16 mouse cellular contexts compared by ENCODE assay signal in genomic region chr14:54737634-54738033, GRCm38 (mm10). TPM values are rescaled to one million over a fixed set of nuclear protein-coding genes. Genes with fewer than 3 reads are reported as not detected.
DNase-seq lines count a peak whose midpoint lies in the region; ATAC-seq lines count a peak whose summit lies in the region.
"Had no signal": no experiment of that assay in that cellular context is flagged by ENCODE, and none has a peak within 500 bp of the region (broad histone marks: within the 10 kb centered on the region; RNA-seq: fewer than 3 reads in every experiment).

No protein-coding gene starts in this region.

- H3K4me2 ChIP-seq in hindbrain, embryonic 15.5 days = no peak overlapping the region
- no peak overlapping the region for H3K4me2 ChIP-seq in hindbrain, embryonic 11.5 days (replicated peaks; ENCODE audit: low read depth, low read length)
- H3K4me2 ChIP-seq in midbrain, embryonic 14.5 days (ENCODE audit: low read length) = no peak overlapping the region
- no peak overlapping the region for H3K4me2 ChIP-seq in midbrain, embryonic 11.5 days
- H3K4me2 ChIP-seq: heart, embryonic 15.5 days had no signal

- peak overlapping the region; percentile 28 for H3K27ac ChIP-seq in hindbrain, embryonic 15.5 days (replicated peaks)
- no peak overlapping the region for H3K27ac ChIP-seq in hindbrain, embryonic 11.5 days (ENCODE audit: low read depth, low read length)
- H3K27ac ChIP-seq in midbrain, embryonic 14.5 days (replicated peaks; ENCODE audit: low read depth, low read length) = no peak overlapping the region
- no peak overlapping the region for H3K27ac ChIP-seq in midbrain, embryonic 11.5 days (ENCODE audit: low read depth, low read length)
- H3K27ac ChIP-seq: heart, embryonic 15.5 days; macrophage had no signal

- ATAC-seq in hindbrain, embryonic 15.5 days (ENCODE audit: low FRiP score, low read depth) = no peak
- ATAC-seq in hindbrain, embryonic 11.5 days (ENCODE audit: low FRiP score) = no peak
- ATAC-seq in midbrain, embryonic 14.5 days (ENCODE audit: low FRiP score, low TSS enrichment) = no peak
- ATAC-seq in midbrain, embryonic 11.5 days (ENCODE audit: low FRiP score) = no peak
- ATAC-seq: inflammation-experienced regulatory T-cells, adult 6 months had no signal

- no peak overlapping the region for H3K9ac ChIP-seq in hindbrain, embryonic 15.5 days
- no peak overlapping the region for H3K9ac ChIP-seq in hindbrain, embryonic 11.5 days (ENCODE audit: low read depth, low read length)
- no peak overlapping the region for H3K9ac ChIP-seq in midbrain, embryonic 14.5 days (replicated peaks; ENCODE audit: low read length)
- H3K9ac ChIP-seq in midbrain, embryonic 11.5 days (ENCODE audit: low read length) = no peak overlapping the region
- H3K9ac ChIP-seq: heart, embryonic 15.5 days had no signal

- H3K9me3 ChIP-seq in hindbrain, embryonic 15.5 days = no peaks in the 10 kb centered on the region
- H3K9me3 ChIP-seq in hindbrain, embryonic 11.5 days (ENCODE audit: control insufficient read depth, low read length) = no peaks in the 10 kb centered on the region
- H3K9me3 ChIP-seq in midbrain, embryonic 14.5 days (ENCODE audit: control insufficient read depth, low read length) = no peaks in the 10 kb centered on the region
- no peaks in the 10 kb centered on the region for H3K9me3 ChIP-seq in midbrain, embryonic 11.5 days (ENCODE audit: control insufficient read depth, low read length)
- H3K9me3 ChIP-seq: heart, embryonic 15.5 days had no signal

- WGBS in hindbrain, embryonic 15.5 days = 66% methylated on average over 10 of the region's 10 CpGs
- WGBS in hindbrain, embryonic 11.5 days = 71% methylated on average over 10 of the region's 10 CpGs
- WGBS in midbrain, embryonic 14.5 days = 41% methylated on average over 10 of the region's 10 CpGs
- WGBS in midbrain, embryonic 11.5 days = 40% methylated on average over 10 of the region's 10 CpGs

- H3K4me1 ChIP-seq in hindbrain, embryonic 15.5 days (replicated peaks) = peaks cover 13% of the 10 kb centered on the region
- no peaks in the 10 kb centered on the region for H3K4me1 ChIP-seq in hindbrain, embryonic 11.5 days (replicated peaks; ENCODE audit: control insufficient read depth, insufficient read depth, low read length)
- H3K4me1 ChIP-seq in midbrain, embryonic 14.5 days (ENCODE audit: control insufficient read depth, insufficient read depth, low read length) = peaks cover 13% of the 10 kb centered on the region
- H3K4me1 ChIP-seq in midbrain, embryonic 11.5 days (ENCODE audit: control insufficient read depth, insufficient read depth, low read length) = peaks cover 11% of the 10 kb centered on the region

- H3K27me3 ChIP-seq in hindbrain, embryonic 15.5 days = no peaks in the 10 kb centered on the region
- H3K27me3 ChIP-seq in hindbrain, embryonic 11.5 days (ENCODE audit: control insufficient read depth, insufficient read depth, low read length) = no peaks in the 10 kb centered on the region
- H3K27me3 ChIP-seq in midbrain, embryonic 14.5 days (ENCODE audit: control insufficient read depth, insufficient read depth, low read length) = no peaks in the 10 kb centered on the region
- H3K27me3 ChIP-seq in midbrain, embryonic 11.5 days (ENCODE audit: control insufficient read depth, insufficient read depth, low read length) = no peaks in the 10 kb centered on the region; the same call in none of the 2 replicates
- H3K27me3 ChIP-seq: heart, embryonic 15.5 days had no signal

- no peaks in the 10 kb centered on the region for H3K36me3 ChIP-seq in hindbrain, embryonic 15.5 days
- H3K36me3 ChIP-seq in hindbrain, embryonic 11.5 days (ENCODE audit: control insufficient read depth, insufficient read depth, low read length) = no peaks in the 10 kb centered on the region
- H3K36me3 ChIP-seq in midbrain, embryonic 14.5 days (ENCODE audit: control insufficient read depth, insufficient read depth, low read length) = no peaks in the 10 kb centered on the region
- no peaks in the 10 kb centered on the region for H3K36me3 ChIP-seq in midbrain, embryonic 11.5 days (ENCODE audit: control insufficient read depth, insufficient read depth, low read length)
- H3K36me3 ChIP-seq: heart, embryonic 15.5 days had no signal

- peak; percentile 68 to 72 for DNase-seq in cerebellum, adult 18-20 months
- no peak for DNase-seq in cerebellum, adult 11 months
- DNase-seq in hindbrain, embryonic 11.5 days (ENCODE audit: low spot score) = no peak
- DNase-seq in midbrain, embryonic 14.5 days = peak; percentile 1
- DNase-seq in midbrain, embryonic 11.5 days (ENCODE audit: low spot score, missing footprints) = no peak
- no peak for DNase-seq in spleen, postnatal 36 days (ENCODE audit: low spot score in 2 of 2)
- no peak for DNase-seq in right cerebral cortex, postnatal 14 days
- DNase-seq: heart, adult 11 months; liver; lung, adult 2 months; right cerebral cortex, postnatal 25 days; thymus, postnatal 14 days had no signal

- no peak overlapping the region for H3K4me3 ChIP-seq in hindbrain, embryonic 15.5 days
- no peak overlapping the region for H3K4me3 ChIP-seq in hindbrain, embryonic 11.5 days (ENCODE audit: low read depth, low read length)
- no peak overlapping the region for H3K4me3 ChIP-seq in midbrain, embryonic 14.5 days (replicated peaks; ENCODE audit: low read depth, low read length)
- no peak overlapping the region for H3K4me3 ChIP-seq in midbrain, embryonic 11.5 days (ENCODE audit: low read depth, low read length)
- H3K4me3 ChIP-seq: heart, embryonic 15.5 days had no signal

RNA-seq across cellular contexts. Expression of gene Cebpe, which starts 25.7 kb away (rescaled TPM):
- not detected in 2 replicates for polyA plus RNA-seq in hindbrain, embryonic 15.5 days (2015; fragmentation: Nextera tagmentation; extraction: Ambion mirVana)
- 0.20 TPM in 1 of 2 replicates, not detected in the other for polyA plus RNA-seq in hindbrain, embryonic 11.5 days (2014; fragmentation: Nextera tagmentation; extraction: Ambion mirVana)
- not detected in 2 replicates for polyA plus RNA-seq in midbrain, embryonic 14.5 days (2014; fragmentation: Nextera tagmentation; extraction: Ambion mirVana)
- polyA plus RNA-seq in midbrain, embryonic 11.5 days (2014; fragmentation: Nextera tagmentation; extraction: Ambion mirVana) = 0.12 TPM in 1 of 2 replicates, not detected in the other
- polyA plus RNA-seq: inflammation-experienced regulatory T-cells, adult 6 months had no signal

RNA-seq across cellular contexts. Expression of gene Gm29776, which starts 39.0 kb away (rescaled TPM):
- polyA plus RNA-seq in hindbrain, embryonic 15.5 days (2015; fragmentation: Nextera tagmentation; extraction: Ambion mirVana) = 0.28 and 0.30 TPM in 2 replicates
- 0.06 TPM in 2 replicates for polyA plus RNA-seq in hindbrain, embryonic 11.5 days (2014; fragmentation: Nextera tagmentation; extraction: Ambion mirVana)
- 0.20 TPM in 2 replicates for polyA plus RNA-seq in midbrain, embryonic 14.5 days (2014; fragmentation: Nextera tagmentation; extraction: Ambion mirVana)
- polyA plus RNA-seq in midbrain, embryonic 11.5 days (2014; fragmentation: Nextera tagmentation; extraction: Ambion mirVana) = 0.11 and 0.22 TPM in 2 replicates
- polyA plus RNA-seq: macrophage had no signal

RNA-seq across cellular contexts. Expression of gene Slc7a8, which starts 44.1 kb away (rescaled TPM):
- polyA plus RNA-seq in hindbrain, embryonic 15.5 days (2015; fragmentation: Nextera tagmentation; extraction: Ambion mirVana) = 8.0 and 9.1 TPM in 2 replicates
- 2.8 and 3.3 TPM in 2 replicates for polyA plus RNA-seq in hindbrain, embryonic 11.5 days (2014; fragmentation: Nextera tagmentation; extraction: Ambion mirVana)
- polyA plus RNA-seq in midbrain, embryonic 14.5 days (2014; fragmentation: Nextera tagmentation; extraction: Ambion mirVana) = 5.7 and 7.6 TPM in 2 replicates
- 2.8 and 3.0 TPM in 2 replicates for polyA plus RNA-seq in midbrain, embryonic 11.5 days (2014; fragmentation: Nextera tagmentation; extraction: Ambion mirVana)

RNA-seq across cellular contexts. Expression of gene Acin1, which starts 50.9 kb away (rescaled TPM):
- 124 and 137 TPM in 2 replicates for polyA plus RNA-seq in hindbrain, embryonic 15.5 days (2015; fragmentation: Nextera tagmentation; extraction: Ambion mirVana)
- polyA plus RNA-seq in hindbrain, embryonic 11.5 days (2014; fragmentation: Nextera tagmentation; extraction: Ambion mirVana) = 148 and 185 TPM in 2 replicates
- 128 and 143 TPM in 2 replicates for polyA plus RNA-seq in midbrain, embryonic 14.5 days (2014; fragmentation: Nextera tagmentation; extraction: Ambion mirVana)
- 139 and 145 TPM in 2 replicates for polyA plus RNA-seq in midbrain, embryonic 11.5 days (2014; fragmentation: Nextera tagmentation; extraction: Ambion mirVana)

RNA-seq across cellular contexts. Expression of gene 1700123O20Rik, which starts 51.6 kb away (rescaled TPM):
- polyA plus RNA-seq in hindbrain, embryonic 15.5 days (2015; fragmentation: Nextera tagmentation; extraction: Ambion mirVana) = 67.6 and 68.3 TPM in 2 replicates
- polyA plus RNA-seq in hindbrain, embryonic 11.5 days (2014; fragmentation: Nextera tagmentation; extraction: Ambion mirVana) = 99.9 and 108 TPM in 2 replicates
- 74.0 and 79.1 TPM in 2 replicates for polyA plus RNA-seq in midbrain, embryonic 14.5 days (2014; fragmentation: Nextera tagmentation; extraction: Ambion mirVana)
- 95.7 and 96.7 TPM in 2 replicates for polyA plus RNA-seq in midbrain, embryonic 11.5 days (2014; fragmentation: Nextera tagmentation; extraction: Ambion mirVana)

Comparison
In these comparisons a context has a peak if more than half of its experiments do, and no peak if none do; other contexts are left out.
1. DNase-seq: peak in cerebellum, adult 18-20 months (2 of 2) and midbrain, embryonic 14.5 days (single experiment); none in cerebellum, adult 11 months (single experiment), hindbrain, embryonic 11.5 days (single experiment), midbrain, embryonic 11.5 days (single experiment), spleen, postnatal 36 days (0 of 2) and right cerebral cortex, postnatal 14 days (single experiment).